Mouse (Mus musculus): Measurements from ENCODE around the gene Dclre1b. TPM values are rescaled to one million over a fixed set of nuclear protein-coding genes. Genes with fewer than 3 reads are reported as not detected.
"Not testable (repeated sequence)": the region's sequence is repeated elsewhere in the genome, so short reads cannot be mapped to it uniquely, and the experiment has no call there.

Gene Dclre1b
- 29.8 and 31.2 TPM in 2 replicates for polyA plus RNA-seq (2015; fragmentation: Nextera tagmentation; extraction: Ambion mirVana)

DNA sequence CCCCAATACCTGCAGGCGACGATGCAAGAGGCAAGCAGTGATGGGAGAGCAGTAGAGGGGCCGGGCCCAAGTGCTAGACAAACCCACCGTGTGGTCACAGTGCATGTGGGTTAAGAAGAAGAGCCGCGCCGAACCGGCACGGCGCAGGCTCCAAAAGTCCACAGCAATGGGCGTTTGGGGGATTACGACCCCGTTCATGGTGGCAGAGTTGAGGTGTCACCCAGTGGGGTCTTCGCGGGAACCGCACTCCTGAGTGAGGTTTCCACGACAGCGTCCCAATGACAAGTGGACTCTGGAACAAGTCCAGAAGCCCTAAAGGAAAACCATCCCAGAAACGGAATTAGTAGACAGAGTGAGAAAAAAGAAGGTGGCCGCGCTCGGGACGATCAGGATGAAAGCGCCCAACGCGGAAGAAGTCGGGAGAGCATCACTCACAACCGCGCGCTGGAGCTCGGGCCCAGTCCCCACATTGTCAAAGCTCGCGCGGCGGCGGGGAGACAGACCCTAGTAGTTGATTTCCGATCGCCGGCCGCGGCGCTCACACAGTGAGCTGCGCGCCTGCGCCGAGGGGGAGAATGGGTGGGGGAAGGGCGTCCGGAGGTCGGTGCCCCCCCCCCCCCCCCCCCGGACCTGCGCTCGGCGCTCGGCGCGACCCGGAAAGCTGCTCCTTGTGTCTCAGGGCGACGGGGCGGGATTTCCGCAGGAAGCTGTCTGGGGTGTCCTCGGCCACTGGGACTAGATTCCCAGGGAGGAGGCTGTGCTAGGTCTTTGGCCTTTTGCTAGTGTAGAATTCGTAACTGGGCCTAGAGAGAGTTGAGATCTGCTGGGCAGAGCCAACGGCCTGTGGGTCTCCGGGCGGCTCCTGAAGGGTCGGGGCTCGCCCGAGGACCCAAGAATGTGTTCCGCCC lies at the start of gene Dclre1b, which contains the start of the genes Ap4b1 and Gm43064:
Dclre1b (minus strand) TSS at position 554 of the 908 bp plus-strand sequence.
Ap4b1 (plus strand) TSS at position 630 of the 908 bp plus-strand sequence.
Gm43064 (plus strand) TSS at position 683 of the 908 bp plus-strand sequence.
- H3K4me2 ChIP-seq (replicated peaks; ENCODE audit: low read depth, low read length) = peak within 1 kb of the TSS; percentile 82
- peak within 1 kb of the TSS; percentile 95 for H3K27ac ChIP-seq (ENCODE audit: low read length)
- H3K36me3 ChIP-seq (ENCODE audit: insufficient read depth, low read length) = peaks cover 19% of the 10 kb centered on the region
- H3K4me1 ChIP-seq (ENCODE audit: insufficient read depth, low read length) = peaks cover 16% of the 10 kb centered on the region
- WGBS = under 1% methylated on average over 62 of the region's 70 CpGs
- H3K27me3 ChIP-seq (ENCODE audit: insufficient read depth, low read length) = no peaks in the 10 kb centered on the region
- H3K4me3 ChIP-seq (ENCODE audit: low read length) = peak within 1 kb of the TSS; percentile 93
- H3K9me3 ChIP-seq (ENCODE audit: low read length) = no peaks in the 10 kb centered on the region
- H3K9ac ChIP-seq (replicated peaks; ENCODE audit: low read length) = peak within 1 kb of the TSS; percentile 93
- peak; percentile 98 for ATAC-seq (ENCODE audit: low FRiP score, low TSS enrichment)

DNA sequence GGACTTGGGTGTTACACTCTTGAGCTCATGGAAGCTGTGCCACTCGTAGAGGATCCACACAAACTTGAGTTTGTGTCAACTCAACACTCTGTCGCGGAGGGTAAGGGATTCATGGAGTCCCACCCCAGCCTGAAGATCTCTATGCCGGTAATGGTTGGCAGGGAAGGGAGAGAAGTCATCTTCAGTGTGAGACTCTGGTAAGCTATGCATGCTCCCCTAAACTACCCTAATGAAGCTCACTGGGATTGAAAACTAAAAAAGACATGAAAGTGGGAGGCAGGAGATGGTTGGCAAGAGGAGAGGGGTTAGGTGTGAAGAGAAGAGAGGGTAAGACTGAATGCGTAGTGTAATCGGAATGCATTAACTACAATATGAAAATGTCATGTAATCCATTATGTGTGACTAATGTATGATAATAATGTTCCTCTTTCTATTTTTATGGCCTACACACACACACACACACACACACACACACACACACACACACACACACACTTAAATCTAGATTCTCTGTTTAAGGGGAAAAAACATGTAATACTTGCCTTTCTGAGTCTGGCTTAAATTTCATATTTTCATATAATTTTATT lies 48.8 kb upstream of the Dclre1b start:
- no peak for ATAC-seq (ENCODE audit: low FRiP score, low TSS enrichment)
- Histone ChIP-seq H3K9ac (replicated peaks; ENCODE audit: low read length) (no peak overlapping the region), H3K4me2 (replicated peaks; ENCODE audit: low read depth, low read length) (no peak overlapping the region), H3K27me3 (ENCODE audit: insufficient read depth, low read length) (no peaks in the 10 kb centered on the region), H3K9me3 (ENCODE audit: low read length) (no peaks in the 10 kb centered on the region), H3K27ac (ENCODE audit: low read length) (no peak overlapping the region), H3K36me3 (ENCODE audit: insufficient read depth, low read length) (no peaks in the 10 kb centered on the region), H3K4me3 (ENCODE audit: low read length) (no peak overlapping the region), H3K4me1 (ENCODE audit: insufficient read depth, low read length) (no peaks in the 10 kb centered on the region)
- WGBS = 91% methylated on average over 6 of the region's 6 CpGs

DNA sequence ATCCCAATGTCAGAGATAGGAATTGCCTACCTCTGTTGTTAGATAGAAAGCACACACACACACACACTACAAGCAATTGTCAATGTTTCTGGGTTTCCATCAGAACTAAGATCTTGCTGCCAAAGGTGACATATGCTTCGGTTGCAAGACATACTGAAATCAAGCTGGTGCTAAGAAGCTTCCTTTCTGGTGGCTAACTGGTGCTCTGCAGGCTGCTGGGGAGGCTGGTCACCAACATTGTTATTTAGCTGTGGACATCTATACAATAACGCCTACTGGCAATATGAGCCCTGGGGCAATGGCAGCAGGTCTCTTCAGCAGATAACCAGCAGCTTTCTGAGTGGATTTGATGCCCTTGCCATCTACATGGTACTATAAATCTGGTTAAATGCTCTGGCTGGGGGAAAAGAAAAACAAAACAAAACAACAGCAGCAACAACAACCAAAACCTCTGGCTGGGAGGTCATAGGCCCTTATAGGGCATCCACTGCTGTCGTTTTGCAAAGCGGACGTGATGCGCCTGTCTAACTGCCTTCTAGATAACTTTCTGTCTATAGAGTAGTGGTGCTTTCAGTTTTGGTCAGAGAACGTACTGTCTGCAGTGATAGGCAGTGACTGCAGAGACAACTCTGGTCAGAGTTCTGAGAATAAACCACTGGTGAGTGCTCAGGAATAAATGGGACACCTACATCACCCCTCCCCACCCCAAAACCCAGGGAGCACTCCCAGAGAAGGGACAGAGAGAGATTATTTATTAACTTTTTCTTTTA lies 48.0 kb upstream of the Dclre1b start:
- Histone ChIP-seq H3K27me3 (ENCODE audit: insufficient read depth, low read length) (no peaks in the 10 kb centered on the region), H3K9me3 (ENCODE audit: low read length) (no peaks in the 10 kb centered on the region), H3K9ac (replicated peaks; ENCODE audit: low read length) (no peak overlapping the region), H3K4me1 (ENCODE audit: insufficient read depth, low read length) (no peaks in the 10 kb centered on the region), H3K4me2 (replicated peaks; ENCODE audit: low read depth, low read length) (no peak overlapping the region), H3K4me3 (ENCODE audit: low read length) (no peak overlapping the region), H3K36me3 (ENCODE audit: insufficient read depth, low read length) (no peaks in the 10 kb centered on the region), H3K27ac (ENCODE audit: low read length) (no peak overlapping the region)
- WGBS = 84% methylated on average over 7 of the region's 7 CpGs
- no peak for ATAC-seq (ENCODE audit: low FRiP score, low TSS enrichment)

DNA sequence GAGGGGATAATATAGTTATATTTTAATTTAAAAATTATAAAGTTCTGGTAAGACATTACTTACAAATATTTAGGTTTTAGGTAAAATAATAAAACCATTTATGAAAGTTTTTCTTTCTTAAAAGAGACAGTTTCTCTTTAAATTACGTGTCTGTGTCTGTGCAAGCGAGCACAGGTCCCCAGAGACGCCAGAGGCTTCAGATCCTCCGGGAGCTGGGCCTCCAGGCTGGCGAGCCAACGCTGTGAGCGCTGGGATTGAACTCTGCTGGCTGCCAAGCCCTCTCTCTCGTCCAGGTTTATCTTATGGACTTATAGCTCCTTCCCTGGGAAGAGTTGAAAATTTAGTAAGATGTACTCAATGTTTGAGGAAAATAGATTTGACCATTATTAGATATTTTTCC lies 44.6 kb upstream of the Dclre1b start:
- no peaks in the 10 kb centered on the region for H3K9me3 ChIP-seq (ENCODE audit: low read length)

DNA sequence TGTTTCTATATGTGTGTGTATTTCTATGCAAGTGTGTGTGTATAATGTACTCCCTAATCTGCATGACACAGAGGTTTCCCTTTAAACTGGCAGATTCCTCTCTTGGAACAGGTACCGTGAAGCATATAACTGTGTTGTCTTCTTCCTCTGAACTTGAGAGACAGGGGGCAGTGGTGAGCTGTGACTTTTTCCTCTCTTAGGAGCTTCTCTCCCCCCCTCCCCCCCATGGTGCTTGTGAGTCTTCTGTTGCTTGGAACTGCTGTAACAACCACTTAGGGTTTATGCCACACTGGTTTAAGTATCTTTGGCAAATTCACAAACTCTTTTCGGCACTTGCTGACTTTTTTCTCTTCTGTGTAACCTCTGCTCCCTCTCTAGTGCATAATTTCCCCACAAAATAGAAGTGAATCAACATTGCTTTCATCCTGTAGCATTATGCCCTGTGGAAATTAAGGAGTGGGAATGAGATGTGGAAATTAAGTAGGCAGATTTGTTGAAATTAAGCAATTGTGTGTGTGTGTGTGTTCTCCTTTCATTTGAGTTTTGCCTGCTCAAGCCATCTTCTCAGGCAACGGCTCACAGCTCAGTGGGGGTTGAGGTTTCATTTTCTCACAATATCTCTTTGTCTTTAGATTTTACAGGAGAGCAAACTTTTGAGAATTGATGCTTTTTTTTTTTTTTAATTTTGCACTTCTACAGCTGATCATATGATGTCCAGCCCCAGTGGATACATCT lies 43.5 kb upstream of the Dclre1b start:
- H3K9me3 ChIP-seq (ENCODE audit: low read length) = no peaks in the 10 kb centered on the region
- no peak overlapping the region for H3K4me2 ChIP-seq (replicated peaks; ENCODE audit: low read depth, low read length)
- H3K27me3 ChIP-seq (ENCODE audit: insufficient read depth, low read length) = no peaks in the 10 kb centered on the region
- WGBS = 60% methylated on average over 3 of the region's 3 CpGs
- H3K27ac ChIP-seq (ENCODE audit: low read length) = no peak overlapping the region
- no peak for ATAC-seq (ENCODE audit: low FRiP score, low TSS enrichment)
- no peaks in the 10 kb centered on the region for H3K36me3 ChIP-seq (ENCODE audit: insufficient read depth, low read length)
- H3K4me3 ChIP-seq (ENCODE audit: low read length) = no peak overlapping the region
- no peaks in the 10 kb centered on the region for H3K4me1 ChIP-seq (ENCODE audit: insufficient read depth, low read length)
- H3K9ac ChIP-seq (replicated peaks; ENCODE audit: low read length) = no peak overlapping the region

More for the DNA sequence above, 44.6 kb upstream of the Dclre1b start:
- Histone ChIP-seq H3K9ac (replicated peaks; ENCODE audit: low read length) (no peak overlapping the region), H3K4me1 (ENCODE audit: insufficient read depth, low read length) (no peaks in the 10 kb centered on the region), H3K27ac (ENCODE audit: low read length) (no peak overlapping the region), H3K4me2 (replicated peaks; ENCODE audit: low read depth, low read length) (no peak overlapping the region), H3K27me3 (ENCODE audit: insufficient read depth, low read length) (no peaks in the 10 kb centered on the region), H3K36me3 (ENCODE audit: insufficient read depth, low read length) (no peaks in the 10 kb centered on the region), H3K4me3 (ENCODE audit: low read length) (no peak overlapping the region)
- no peak for ATAC-seq (ENCODE audit: low FRiP score, low TSS enrichment)
- WGBS = 56% methylated on average over 8 of the region's 8 CpGs

DNA sequence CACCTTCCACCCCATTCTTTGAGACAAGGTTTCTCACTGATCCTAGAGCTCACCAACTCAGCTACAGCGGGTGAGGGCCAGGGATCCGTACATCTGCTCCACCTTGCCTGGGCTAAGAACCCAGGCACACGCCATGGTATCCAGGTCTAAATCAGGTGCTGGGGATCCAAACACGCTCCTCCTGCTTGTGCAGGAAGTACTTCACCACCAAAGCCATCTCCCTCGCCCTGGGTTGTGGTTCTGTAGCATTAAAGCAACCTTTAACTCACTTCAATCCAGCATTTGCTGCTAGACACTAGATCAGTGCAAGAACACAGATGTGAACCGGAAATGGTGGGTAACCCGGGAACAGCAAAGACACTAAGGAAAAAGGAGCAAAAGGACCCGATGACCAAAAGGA lies 42.6 kb upstream of the Dclre1b start:
- H3K4me1 ChIP-seq (ENCODE audit: insufficient read depth, low read length) = no peaks in the 10 kb centered on the region
- 83% methylated on average over 8 of the region's 8 CpGs for WGBS

DNA sequence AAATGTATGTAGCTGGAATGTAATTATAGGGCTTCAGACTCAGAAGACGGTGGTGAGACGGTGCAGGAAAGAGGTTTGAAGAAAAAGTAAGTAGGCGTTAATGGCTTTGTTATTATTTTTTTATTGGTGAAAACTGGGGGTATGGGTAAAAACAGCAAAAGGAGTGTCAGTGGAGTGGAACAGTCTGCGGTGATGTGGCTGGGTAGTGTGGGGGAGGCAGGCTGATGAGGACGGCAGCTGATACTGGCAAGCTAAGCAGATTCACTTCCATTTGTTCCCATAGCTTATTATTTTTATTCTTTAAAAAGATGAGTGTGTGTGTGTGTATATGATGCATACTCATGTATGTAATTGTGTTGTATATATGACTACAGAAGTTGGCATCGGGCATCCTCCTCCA lies 42.2 kb upstream of the Dclre1b start:
- H3K4me2 ChIP-seq (replicated peaks; ENCODE audit: low read depth, low read length) = no peak overlapping the region
- no peaks in the 10 kb centered on the region for H3K4me1 ChIP-seq (ENCODE audit: insufficient read depth, low read length)
- no peak for ATAC-seq (ENCODE audit: low FRiP score, low TSS enrichment)

More for the DNA sequence above, 42.6 kb upstream of the Dclre1b start:
- no peaks in the 10 kb centered on the region for H3K27me3 ChIP-seq (ENCODE audit: insufficient read depth, low read length)
- no peak overlapping the region for H3K4me3 ChIP-seq (ENCODE audit: low read length)
- ATAC-seq (ENCODE audit: low FRiP score, low TSS enrichment) = no peak
- no peak overlapping the region for H3K4me2 ChIP-seq (replicated peaks; ENCODE audit: low read depth, low read length)
- H3K9ac ChIP-seq (replicated peaks; ENCODE audit: low read length) = no peak overlapping the region
- no peaks in the 10 kb centered on the region for H3K9me3 ChIP-seq (ENCODE audit: low read length)
- H3K27ac ChIP-seq (ENCODE audit: low read length) = no peak overlapping the region
- H3K36me3 ChIP-seq (ENCODE audit: insufficient read depth, low read length) = no peaks in the 10 kb centered on the region

DNA sequence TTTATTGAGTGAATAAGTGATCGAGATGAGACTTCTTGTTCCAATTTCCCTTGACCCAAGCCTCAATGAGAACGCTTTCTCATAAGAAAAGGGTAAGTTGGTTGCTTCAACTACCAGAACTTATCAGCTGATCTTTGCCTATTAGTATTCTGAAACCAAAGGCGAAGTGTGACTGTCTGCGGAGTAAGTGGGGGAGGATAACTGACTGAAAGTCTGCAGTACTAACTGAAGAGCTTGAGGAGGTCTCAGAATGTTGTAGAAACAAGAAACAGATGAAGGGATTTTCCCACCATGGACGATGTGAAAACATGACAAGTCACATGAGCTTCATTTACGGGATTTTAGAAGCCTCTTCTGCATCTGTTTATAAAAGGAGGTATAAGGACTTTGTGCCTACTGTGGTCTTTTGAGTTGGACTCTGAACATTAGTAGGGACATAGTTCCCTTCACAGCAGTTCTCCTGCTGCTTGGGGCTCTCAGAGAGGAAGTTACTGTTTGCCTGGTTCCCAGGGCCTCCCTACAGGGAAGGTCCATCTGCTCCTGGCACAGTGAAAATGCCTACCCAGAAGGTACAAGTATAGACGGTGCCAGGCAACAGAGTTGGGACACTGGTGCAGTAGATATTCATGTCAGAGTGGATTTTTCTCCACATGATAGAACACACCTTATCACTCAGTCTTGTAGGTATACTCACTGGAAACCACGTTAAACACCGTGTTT lies 41.6 kb upstream of the Dclre1b start:
- WGBS = 80% methylated on average over 9 of the region's 9 CpGs
- Histone ChIP-seq H3K36me3 (ENCODE audit: insufficient read depth, low read length) (no peaks in the 10 kb centered on the region), H3K27ac (ENCODE audit: low read length) (no peak overlapping the region), H3K4me2 (replicated peaks; ENCODE audit: low read depth, low read length) (no peak overlapping the region), H3K27me3 (ENCODE audit: insufficient read depth, low read length) (no peaks in the 10 kb centered on the region), H3K4me3 (ENCODE audit: low read length) (no peak overlapping the region), H3K4me1 (ENCODE audit: insufficient read depth, low read length) (no peaks in the 10 kb centered on the region), H3K9me3 (ENCODE audit: low read length) (no peaks in the 10 kb centered on the region), H3K9ac (replicated peaks; ENCODE audit: low read length) (no peak overlapping the region)
- ATAC-seq (ENCODE audit: low FRiP score, low TSS enrichment) = no peak

More for the DNA sequence above, 42.2 kb upstream of the Dclre1b start:
- Histone ChIP-seq H3K9ac (replicated peaks; ENCODE audit: low read length) (no peak overlapping the region), H3K9me3 (ENCODE audit: low read length) (no peaks in the 10 kb centered on the region), H3K27me3 (ENCODE audit: insufficient read depth, low read length) (no peaks in the 10 kb centered on the region), H3K27ac (ENCODE audit: low read length) (no peak overlapping the region), H3K36me3 (ENCODE audit: insufficient read depth, low read length) (no peaks in the 10 kb centered on the region), H3K4me3 (ENCODE audit: low read length) (no peak overlapping the region)
- WGBS = 70% methylated on average over 6 of the region's 6 CpGs

DNA sequence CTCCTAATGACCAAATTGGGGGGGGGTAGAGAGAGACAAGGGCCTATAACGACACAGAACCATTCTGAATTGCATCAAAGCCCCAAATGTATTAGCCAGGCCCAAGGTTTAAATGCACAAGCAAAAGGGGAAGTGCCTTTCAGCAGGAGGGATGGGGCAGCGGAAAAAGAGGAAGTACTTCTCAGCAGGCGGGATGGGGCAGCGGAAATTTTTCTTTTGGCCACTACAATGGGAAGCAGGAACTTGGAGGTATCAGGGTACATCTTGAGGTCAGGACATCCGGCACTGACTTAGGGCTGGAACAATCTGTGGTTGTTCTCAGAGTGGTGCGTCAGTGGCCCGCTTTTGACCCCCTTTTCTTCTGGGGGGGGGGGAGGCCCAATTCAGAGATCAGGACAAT lies 31.7 kb upstream of the Dclre1b start:
- H3K4me2 ChIP-seq (replicated peaks; ENCODE audit: low read depth, low read length); H3K27me3 ChIP-seq (ENCODE audit: insufficient read depth, low read length); H3K4me3 ChIP-seq (ENCODE audit: low read length); H3K4me1 ChIP-seq (ENCODE audit: insufficient read depth, low read length); H3K36me3 ChIP-seq (ENCODE audit: insufficient read depth, low read length); ATAC-seq (ENCODE audit: low FRiP score, low TSS enrichment); H3K27ac ChIP-seq (ENCODE audit: low read length); H3K9me3 ChIP-seq (ENCODE audit: low read length); H3K9ac ChIP-seq (replicated peaks; ENCODE audit: low read length): not testable (repeated sequence)
- 93% methylated on average over 6 of the region's 7 CpGs for WGBS

Measured in kidney, embryonic 16.5 days (tissue).